8 mouse cellular contexts compared by ENCODE assay signal in the genomic region with DNA sequence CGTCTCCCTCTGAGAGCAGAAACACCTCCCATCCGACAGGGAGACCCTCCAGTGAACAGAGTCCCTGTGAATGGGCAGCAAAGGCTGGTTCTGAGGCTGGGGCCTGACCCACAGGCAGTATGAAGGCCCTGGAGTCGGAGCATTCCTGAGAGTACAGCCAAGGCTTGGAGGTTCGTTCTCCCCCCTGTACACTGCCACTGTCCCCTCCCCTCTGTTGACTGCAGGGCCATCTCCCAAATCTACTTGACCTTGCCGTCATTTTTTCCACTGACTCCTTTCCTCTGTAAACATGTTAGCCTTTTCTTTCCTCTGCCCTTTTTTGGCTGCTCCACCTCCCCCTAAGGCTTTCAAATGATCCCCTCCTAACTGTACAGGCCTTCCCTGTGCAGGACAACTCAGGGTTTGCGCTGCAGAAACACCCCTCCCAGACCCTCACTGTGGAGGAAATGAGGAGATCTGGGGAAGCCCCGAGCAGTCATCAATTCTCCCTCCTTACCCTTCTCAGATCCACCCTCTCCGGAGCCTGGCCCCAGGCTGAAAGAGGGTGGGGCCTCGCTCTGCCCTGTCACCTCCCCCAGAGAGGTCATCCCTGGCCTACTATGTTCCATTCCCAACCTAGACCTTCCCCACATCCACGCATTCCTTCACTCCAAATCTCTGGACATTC.
DNase-seq lines count a peak whose midpoint lies in the region; ATAC-seq lines count a peak whose summit lies in the region.
"Had no signal": no experiment of that assay in that cellular context is flagged by ENCODE, and none has a peak within 500 bp of the region (broad histone marks: within the 10 kb centered on the region; RNA-seq: fewer than 3 reads in every experiment).

No protein-coding gene starts in this region.

- no peaks in the 10 kb centered on the region for H3K36me3 ChIP-seq in midbrain, embryonic 11.5 days (ENCODE audit: control insufficient read depth, insufficient read depth, low read length)
- H3K36me3 ChIP-seq in midbrain, embryonic 16.5 days (ENCODE audit: control insufficient read depth, insufficient read depth, low read length), result no peaks in the 10 kb centered on the region
- no peaks in the 10 kb centered on the region for H3K36me3 ChIP-seq in stomach, embryonic 14.5 days (ENCODE audit: control insufficient read depth, insufficient read depth, low read length)

- ATAC-seq in midbrain, embryonic 11.5 days (ENCODE audit: low FRiP score), result no peak
- no peak for ATAC-seq in midbrain, embryonic 16.5 days
- ATAC-seq in stomach, embryonic 14.5 days (ENCODE audit: insufficient number of reproducible peaks, insufficient read depth, low FRiP score, low read depth), result peak; percentile 62

- H3K9me3 ChIP-seq in midbrain, embryonic 11.5 days (ENCODE audit: control insufficient read depth, low read length), result no peaks in the 10 kb centered on the region
- H3K9me3 ChIP-seq in midbrain, embryonic 16.5 days (replicated peaks; ENCODE audit: control insufficient read depth, low read length, poor library complexity, severe bottlenecking), result no peaks in the 10 kb centered on the region
- no peaks in the 10 kb centered on the region for H3K9me3 ChIP-seq in stomach, embryonic 14.5 days (ENCODE audit: control insufficient read depth, low read depth, low read length)

- H3K4me2 ChIP-seq in midbrain, embryonic 11.5 days, result no peak overlapping the region
- no peak overlapping the region for H3K4me2 ChIP-seq in midbrain, embryonic 16.5 days (ENCODE audit: low read length)
- no peak overlapping the region for H3K4me2 ChIP-seq in stomach, embryonic 14.5 days (replicated peaks; ENCODE audit: low read depth, low read length)

- peak overlapping the region; percentile 5; the same call in 1 of the 2 replicates for H3K9ac ChIP-seq in midbrain, embryonic 11.5 days (ENCODE audit: low read length)
- H3K9ac ChIP-seq in midbrain, embryonic 16.5 days (ENCODE audit: low read depth, low read length), result no peak overlapping the region
- no peak overlapping the region for H3K9ac ChIP-seq in stomach, embryonic 14.5 days (replicated peaks; ENCODE audit: low read depth, low read length)

- H3K4me1 ChIP-seq in midbrain, embryonic 11.5 days (ENCODE audit: control insufficient read depth, insufficient read depth, low read length), result peaks cover 18% of the 10 kb centered on the region
- H3K4me1 ChIP-seq in midbrain, embryonic 16.5 days (ENCODE audit: control insufficient read depth, insufficient read depth, low read length), result peaks cover 4% of the 10 kb centered on the region; the same call in 1 of the 2 replicates
- H3K4me1 ChIP-seq in stomach, embryonic 14.5 days (ENCODE audit: control insufficient read depth, insufficient read depth, low read length), result peaks cover 24% of the 10 kb centered on the region

- 43% methylated on average over 10 of the region's 10 CpGs for WGBS in midbrain, embryonic 11.5 days
- 59% methylated on average over 10 of the region's 10 CpGs for WGBS in midbrain, embryonic 16.5 days
- 28% methylated on average over 10 of the region's 10 CpGs for WGBS in stomach, embryonic 14.5 days

- intact Hi-C loops in heart, postnatal 25 days (cut with DNase I), result no loop called here
- intact Hi-C loops in left cerebral cortex, postnatal 25 days (cut with DNase I), result no loop called here

- DNase-seq in midbrain, embryonic 11.5 days (ENCODE audit: low spot score, missing footprints), result no peak
- DNase-seq in gastrocnemius, postnatal 25 days, result peak; percentile 57
- DNase-seq in heart, postnatal 25 days (ENCODE audit: low spot score), result peak; percentile 28
- DNase-seq in thymus, postnatal 25 days, result no peak
- DNase-seq in left cerebral cortex, postnatal 25 days (ENCODE audit: low spot score in 2 of 2), result no peak
- DNase-seq: thymus, postnatal 4 days had no signal

- H3K4me3 ChIP-seq in midbrain, embryonic 11.5 days (ENCODE audit: low read depth, low read length), result no peak overlapping the region
- no peak overlapping the region for H3K4me3 ChIP-seq in midbrain, embryonic 16.5 days (ENCODE audit: low read depth, low read length)
- no peak overlapping the region for H3K4me3 ChIP-seq in stomach, embryonic 14.5 days (ENCODE audit: low read depth, low read length)

- H3K27me3 ChIP-seq in midbrain, embryonic 11.5 days (ENCODE audit: control insufficient read depth, insufficient read depth, low read length), result no peaks in the 10 kb centered on the region
- H3K27me3 ChIP-seq in midbrain, embryonic 16.5 days (ENCODE audit: control insufficient read depth, insufficient read depth, low read depth, low read length), result no peaks in the 10 kb centered on the region
- no peaks in the 10 kb centered on the region for H3K27me3 ChIP-seq in stomach, embryonic 14.5 days (ENCODE audit: control insufficient read depth, insufficient read depth, low read length)

- H3K27ac ChIP-seq in midbrain, embryonic 11.5 days (ENCODE audit: low read depth, low read length), result 0 out of 2 replicates have a peak overlapping the region, but pooled peaks have one; percentile 14
- no peak overlapping the region for H3K27ac ChIP-seq in midbrain, embryonic 16.5 days (ENCODE audit: low read length)
- peak overlapping the region; percentile 78; the same call in 1 of the 2 replicates for H3K27ac ChIP-seq in stomach, embryonic 14.5 days (ENCODE audit: low read length)

Comparison
In these comparisons a context has a peak if more than half of its experiments do, and no peak if none do; other contexts are left out.
1. DNase-seq: peak in gastrocnemius, postnatal 25 days (single experiment) and heart, postnatal 25 days (single experiment); none in midbrain, embryonic 11.5 days (single experiment), thymus, postnatal 25 days (single experiment) and left cerebral cortex, postnatal 25 days (0 of 2).